Mouse (Mus musculus) spleen, adult 2 months (tissue): Measurements from ENCODE around the gene Fam186a.

Experiments
- CTCF ChIP-seq: fragments of 200-500 bp; IDR thresholded peaks from 2 replicates; pipeline ENCODE4 v1.5.1; 2011; ENCODE audit warnings: mild to moderate bottlenecking, inconsistent platforms; ENCODE audit not compliant: insufficient read depth, insufficient read length, insufficient replicate concordance; ENCODE audit errors: extremely low read depth
- POLR2A ChIP-seq: fragments of 200-500 bp; IDR thresholded peaks from 2 replicates; pipeline ENCODE4 v1.6.1; 2011; ENCODE audit warnings: low read depth, low read length, inconsistent platforms

DNA sequence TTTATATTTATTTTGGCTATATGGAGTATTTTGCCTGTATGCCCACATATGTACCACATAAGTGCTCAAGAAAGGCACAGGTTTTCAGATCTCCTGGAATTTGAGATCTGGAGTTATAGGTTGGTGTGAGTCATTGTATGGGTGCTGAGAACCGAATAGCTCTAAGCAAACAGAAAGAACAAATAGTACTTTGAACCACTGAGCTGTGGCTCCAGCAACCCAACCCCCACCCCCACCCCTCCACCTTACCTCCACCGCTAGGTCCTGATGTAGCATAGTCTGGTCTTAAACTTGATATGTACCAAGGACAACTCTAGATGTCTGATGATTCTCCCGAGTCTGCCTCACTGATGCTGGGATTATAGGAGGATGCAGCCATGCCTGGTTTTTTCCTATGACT, 49.6 kb downstream of the Fam186a start:
- no peak for TF ChIP-seq CTCF
- TF ChIP-seq POLR2A: no peak
